In genomic region chr15:17135721-17136120, GRCm38 (mm10) we compare ENCODE assay signal across 21 mouse cellular contexts.
"Had no signal": no experiment of that assay in that cellular context is flagged by ENCODE, and none has a peak within 500 bp of the region (broad histone marks: within the 10 kb centered on the region; RNA-seq: fewer than 3 reads in every experiment).

No protein-coding gene starts in this region.

- H3K9me3 ChIP-seq: limb, embryonic 15.5 days; megakaryocyte, embryonic 14.5 days; midbrain, embryonic 10.5 days; midbrain, embryonic 13.5 days; neural tube, embryonic 13.5 days; stomach, embryonic 15.5 days had no signal

- ATAC-seq: liver, postnatal 0 days; lung, postnatal 0 days; midbrain, embryonic 13.5 days; midbrain, embryonic 16.5 days had no signal

- DNase-seq: kidney, adult 11 months; kidney, adult 8-10 months; layer of hippocampus, adult 9-11 months; liver, postnatal 0 days; lung, postnatal 36 days; retina, postnatal 1 day; right cerebral cortex, postnatal 25 days; spleen, adult 18-20 months; thymus, postnatal 36 days had no signal

- H3K4me2 ChIP-seq: limb, embryonic 15.5 days; liver, embryonic 11.5 days; midbrain, embryonic 13.5 days; neural tube, embryonic 13.5 days; stomach, embryonic 15.5 days had no signal

- H3K4me1 ChIP-seq: limb, embryonic 15.5 days; megakaryocyte, embryonic 14.5 days; midbrain, embryonic 10.5 days; midbrain, embryonic 13.5 days; neural tube, embryonic 13.5 days; stomach, embryonic 15.5 days had no signal

- H3K36me3 ChIP-seq: limb, embryonic 15.5 days; midbrain, embryonic 10.5 days; midbrain, embryonic 13.5 days; neural tube, embryonic 13.5 days; stomach, embryonic 15.5 days had no signal

- H3K9ac ChIP-seq: limb, embryonic 15.5 days; liver, embryonic 14.5 days; liver, postnatal 0 days; midbrain, embryonic 13.5 days; neural tube, embryonic 13.5 days; stomach, embryonic 15.5 days had no signal

- H3K27me3 ChIP-seq: limb, embryonic 15.5 days; megakaryocyte, embryonic 14.5 days; midbrain, embryonic 13.5 days; neural tube, embryonic 13.5 days; stomach, embryonic 15.5 days had no signal

- H3K4me3 ChIP-seq: layer of hippocampus, adult 2 months; limb, embryonic 15.5 days; megakaryocyte, embryonic 14.5 days; midbrain, embryonic 10.5 days; midbrain, embryonic 13.5 days; myocyte; neural tube, embryonic 13.5 days; stomach, embryonic 15.5 days had no signal

- H3K27ac ChIP-seq: layer of hippocampus, adult 2 months; limb, embryonic 15.5 days; liver, embryonic 14.5 days; midbrain, embryonic 10.5 days; midbrain, embryonic 13.5 days; neural tube, embryonic 13.5 days; stomach, embryonic 15.5 days had no signal
